Mouse (Mus musculus): ENCODE results near the gene Kif21a. TPM values are rescaled to one million over a fixed set of nuclear protein-coding genes. Genes with fewer than 3 reads are reported as not detected.

Kif21a gene
- polyA plus RNA-seq, 1 experiment from 2014 or later: 5.1 TPM

DNA sequence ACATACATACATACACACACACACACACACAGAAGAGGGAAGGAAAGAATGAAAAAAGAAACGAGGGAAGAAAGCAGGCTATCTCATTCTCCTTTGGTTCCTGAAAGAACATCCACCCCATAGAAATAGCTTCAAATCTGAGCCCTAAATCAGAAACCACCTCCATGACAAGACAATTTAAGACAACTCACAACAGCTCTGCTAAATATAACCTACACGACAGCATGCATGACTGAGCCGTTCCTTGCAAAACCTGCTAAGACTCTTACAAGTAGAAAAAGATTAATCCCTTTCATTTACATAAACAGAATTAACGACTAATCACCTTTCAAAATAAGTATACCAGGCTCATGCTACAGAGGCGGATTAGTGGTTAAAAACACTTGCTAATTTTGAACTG lies 118.3 kb downstream of the Kif21a start:
- no peaks in the 10 kb centered on the region for H3K27me3 ChIP-seq (ENCODE audit: control insufficient read depth, insufficient read depth, low read length)
- no peak overlapping the region for H3K9ac ChIP-seq (ENCODE audit: low read length)
- no peaks in the 10 kb centered on the region for H3K9me3 ChIP-seq (replicated peaks; ENCODE audit: control insufficient read depth, low read length)
- H3K36me3 ChIP-seq (ENCODE audit: control insufficient read depth, insufficient read depth): 0 out of 2 replicates have a peak, but pooled peaks cover 3% of the 10 kb centered on the region
- peaks cover 5% of the 10 kb centered on the region for H3K4me1 ChIP-seq (ENCODE audit: control insufficient read depth, insufficient read depth, low read length)
- WGBS: 61% methylated on average over 5 of the region's 5 CpGs
- no peak for ATAC-seq (replicated peaks; ENCODE audit: extremely low read depth, insufficient read depth, low FRiP score)
- H3K4me2 ChIP-seq (ENCODE audit: low read depth, low read length): no peak overlapping the region
- no peak overlapping the region for H3K4me3 ChIP-seq (ENCODE audit: low read length)
- no peak overlapping the region for H3K27ac ChIP-seq (ENCODE audit: low read length)

DNA sequence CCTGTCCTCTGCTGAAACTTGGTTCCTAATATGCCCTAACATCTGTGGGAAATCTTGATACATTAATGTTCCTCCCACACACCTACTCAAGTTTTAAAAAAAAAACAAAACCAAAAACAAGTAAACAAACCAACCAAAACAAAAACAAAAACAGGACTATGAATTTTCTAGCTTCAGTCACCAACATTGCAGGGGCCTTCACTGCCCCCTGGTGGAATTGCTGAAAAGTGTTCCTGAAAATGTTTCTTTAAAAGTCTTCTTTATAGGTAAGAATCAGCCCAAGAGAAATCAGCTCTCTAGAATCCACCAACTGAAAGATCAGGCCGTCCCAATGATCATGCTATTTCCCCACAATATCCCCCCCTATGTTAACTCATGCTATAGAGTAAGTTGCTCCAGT lies 120.7 kb downstream of the Kif21a start:
- no peaks in the 10 kb centered on the region for H3K4me1 ChIP-seq (ENCODE audit: control insufficient read depth, insufficient read depth, low read length)
- H3K27ac ChIP-seq (ENCODE audit: low read length): no peak overlapping the region
- H3K9ac ChIP-seq (ENCODE audit: low read length): no peak overlapping the region
- H3K9me3 ChIP-seq (replicated peaks; ENCODE audit: control insufficient read depth, low read length): peaks cover 6% of the 10 kb centered on the region
- H3K4me2 ChIP-seq (ENCODE audit: low read depth, low read length): no peak overlapping the region
- no peak overlapping the region for H3K4me3 ChIP-seq (ENCODE audit: low read length)
- no peak for ATAC-seq (replicated peaks; ENCODE audit: extremely low read depth, insufficient read depth, low FRiP score)
- H3K36me3 ChIP-seq (ENCODE audit: control insufficient read depth, insufficient read depth): no peaks in the 10 kb centered on the region
- 17% methylated on average over 1 of the region's 1 CpGs for whole genome bisulfite sequencing
- no peaks in the 10 kb centered on the region for H3K27me3 ChIP-seq (ENCODE audit: control insufficient read depth, insufficient read depth, low read length)

DNA sequence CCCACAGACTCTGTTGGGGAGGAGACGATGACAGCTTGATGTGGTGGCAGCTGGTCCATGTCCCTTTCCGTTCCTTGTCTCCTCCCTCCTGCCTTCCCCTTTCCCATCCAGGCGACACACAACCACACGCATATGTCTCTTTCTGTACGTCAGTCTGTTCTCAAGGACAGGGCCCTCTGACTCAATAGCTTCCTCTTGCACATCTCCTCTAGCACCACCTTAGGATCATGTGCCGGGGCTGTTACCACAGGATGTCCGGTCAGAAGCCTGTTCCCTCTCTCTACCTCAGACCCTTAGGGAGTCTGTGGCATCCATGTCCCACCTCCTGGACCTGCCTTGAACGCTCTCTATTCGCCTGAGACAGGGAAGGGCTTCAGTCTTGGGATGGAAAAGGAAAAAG lies 153.3 kb downstream of the Kif21a start:
- WGBS: 73% methylated on average over 9 of the region's 9 CpGs
- H3K27ac ChIP-seq (ENCODE audit: low read length): no peak overlapping the region
- H3K4me3 ChIP-seq (ENCODE audit: low read length): no peak overlapping the region
- no peak overlapping the region for H3K9ac ChIP-seq (ENCODE audit: low read length)
- no peaks in the 10 kb centered on the region for H3K27me3 ChIP-seq (ENCODE audit: control insufficient read depth, insufficient read depth, low read length)
- no peak for ATAC-seq (replicated peaks; ENCODE audit: extremely low read depth, insufficient read depth, low FRiP score)
- no peak overlapping the region for H3K4me2 ChIP-seq (ENCODE audit: low read depth, low read length)
- no peaks in the 10 kb centered on the region for H3K36me3 ChIP-seq (ENCODE audit: control insufficient read depth, insufficient read depth)
- H3K9me3 ChIP-seq (replicated peaks; ENCODE audit: control insufficient read depth, low read length): no peaks in the 10 kb centered on the region
- H3K4me1 ChIP-seq (ENCODE audit: control insufficient read depth, insufficient read depth, low read length): no peaks in the 10 kb centered on the region

DNA sequence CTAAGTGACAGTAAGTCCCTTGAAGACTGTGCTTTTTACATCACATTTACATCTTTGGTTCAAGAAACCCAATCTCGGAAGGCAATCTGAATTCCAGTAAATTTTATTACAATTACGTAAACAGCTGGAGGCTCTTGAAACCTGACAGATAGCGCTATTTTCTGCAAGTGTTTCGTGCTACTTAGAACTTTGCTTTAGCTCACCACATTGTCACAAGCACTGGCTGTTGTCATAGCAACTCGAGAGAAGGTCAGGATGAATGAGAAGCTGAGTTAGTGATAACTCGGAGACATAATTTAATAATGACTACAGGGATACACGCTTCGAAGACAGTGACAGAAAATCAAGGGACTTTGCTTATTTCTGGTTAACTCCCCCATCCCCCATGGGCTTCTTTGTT lies 162.3 kb downstream of the Kif21a start:
- no peak overlapping the region for H3K9ac ChIP-seq (ENCODE audit: low read length)
- no peak overlapping the region for H3K4me3 ChIP-seq (ENCODE audit: low read length)
- H3K36me3 ChIP-seq (ENCODE audit: control insufficient read depth, insufficient read depth): no peaks in the 10 kb centered on the region
- no peak overlapping the region for H3K27ac ChIP-seq (ENCODE audit: low read length)
- H3K27me3 ChIP-seq (ENCODE audit: control insufficient read depth, insufficient read depth, low read length): no peaks in the 10 kb centered on the region
- no peaks in the 10 kb centered on the region for H3K4me1 ChIP-seq (ENCODE audit: control insufficient read depth, insufficient read depth, low read length)
- no peak overlapping the region for H3K4me2 ChIP-seq (ENCODE audit: low read depth, low read length)
- ATAC-seq (replicated peaks; ENCODE audit: extremely low read depth, insufficient read depth, low FRiP score): no peak
- H3K9me3 ChIP-seq (replicated peaks; ENCODE audit: control insufficient read depth, low read length): no peaks in the 10 kb centered on the region
- 74% methylated on average over 8 of the region's 8 CpGs for WGBS

Other genes with a start within 250 kb of the Kif21a start
- 0.50 and 1.3 TPM in 2 replicates for gene Abcd2, start 141.9 kb upstream of the Kif21a start, polyA plus RNA-seq (2015; fragmentation: Nextera tagmentation; extraction: Ambion mirVana)
- gene CN725425, start 149.5 kb upstream of the Kif21a start, polyA plus RNA-seq (2015; fragmentation: Nextera tagmentation; extraction: Ambion mirVana): not detected in 2 replicates

All from heart, embryonic 16.5 days (tissue).